Comparison of ENCODE assay signal across 8 mouse cellular contexts in the genomic region with DNA sequence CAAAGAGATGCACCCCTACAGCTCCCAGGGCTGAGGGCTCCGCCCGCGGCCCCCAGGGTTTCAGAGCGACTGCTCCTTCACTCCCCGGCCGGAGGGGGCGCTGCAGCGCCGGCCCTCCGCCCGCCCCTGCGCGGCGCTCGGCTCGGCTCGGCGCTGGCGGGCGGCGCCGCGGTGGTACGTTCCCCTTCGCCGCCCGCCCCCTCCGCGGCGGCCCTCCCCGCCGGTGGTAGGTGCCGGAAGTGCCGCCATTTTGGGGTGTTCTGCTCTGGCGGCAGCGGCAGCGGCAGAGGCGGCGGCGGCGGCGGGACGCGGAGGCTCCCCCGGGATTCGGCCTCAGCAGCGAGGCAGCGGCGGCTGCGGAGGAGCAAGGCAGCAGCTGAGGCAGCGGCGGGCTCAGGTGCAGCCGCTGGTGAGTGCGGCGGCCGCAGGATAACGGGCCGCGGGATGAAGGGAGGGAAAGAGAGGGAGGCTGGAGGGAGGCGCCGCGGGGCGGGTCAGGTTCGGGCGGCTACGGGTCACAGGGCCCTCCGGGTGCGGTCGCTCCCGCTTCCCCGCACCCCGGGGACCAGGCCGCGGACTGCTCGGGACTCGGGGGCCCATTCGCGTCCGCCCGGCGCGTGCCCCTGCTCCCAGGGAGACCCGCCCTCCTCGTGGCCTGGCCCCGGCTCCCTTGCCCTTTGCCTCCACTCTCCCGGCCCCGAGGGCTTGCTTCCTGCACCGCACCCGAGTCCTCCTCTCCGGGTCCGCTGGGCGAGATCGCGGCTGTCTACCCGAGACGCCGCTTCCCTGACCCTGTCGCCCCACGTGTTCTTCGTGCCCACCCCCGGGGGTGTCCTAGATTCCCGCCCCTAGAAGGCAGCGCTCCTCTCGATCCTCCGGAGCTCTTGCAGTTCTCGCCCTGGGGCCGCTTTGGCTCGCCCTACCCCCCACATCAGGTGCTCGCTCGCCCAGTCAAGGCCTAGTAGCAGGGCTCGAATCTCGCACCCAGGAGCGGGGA. TPM values are rescaled to one million over a fixed set of nuclear protein-coding genes. Genes with fewer than 3 reads are reported as not detected.
A peak's percentile ranks its signal among the peaks of the same experiment; 100 is the strongest.
DNase-seq lines count a peak whose midpoint lies in the region; ATAC-seq and TF ChIP-seq lines count a peak whose summit lies in the region.

A gene (plus strand): TSS at position 150 of the 997 bp plus-strand sequence.

- peak within 1 kb of the TSS; percentile 98 for H3K9ac ChIP-seq in forebrain, embryonic 13.5 days
- peak within 1 kb of the TSS; percentile 92 for H3K9ac ChIP-seq in heart, postnatal 0 days (replicated peaks; ENCODE audit: low read depth, low read length)
- peak within 1 kb of the TSS; percentile 90 for H3K9ac ChIP-seq in neural tube, embryonic 14.5 days (replicated peaks; ENCODE audit: low read depth, low read length)

- peak; percentile 98 for ATAC-seq in forebrain, embryonic 13.5 days
- peak; percentile 98 for ATAC-seq in heart, postnatal 0 days (ENCODE audit: insufficient read depth, low read depth)
- ATAC-seq in neural tube, embryonic 14.5 days (ENCODE audit: low read depth) = peak; percentile 96

- under 1% methylated on average over 90 of the region's 113 CpGs for WGBS in forebrain, embryonic 13.5 days
- under 1% methylated on average over 90 of the region's 113 CpGs for WGBS in heart, postnatal 0 days
- WGBS in neural tube, embryonic 14.5 days = under 1% methylated on average over 80 of the region's 113 CpGs

- no peak for TF ChIP-seq CTCF in E14TG2a.4 (conservative IDR thresholded peaks at IDR 0.05; ENCODE audit: low read length)
- TF ChIP-seq CTCF in heart, postnatal 0 days (IDR thresholded peaks at IDR 0.05; ENCODE audit: low read depth) = peak; percentile 38

- peak within 1 kb of the TSS; percentile 95 for H3K27ac ChIP-seq in forebrain, embryonic 13.5 days
- H3K27ac ChIP-seq in heart, postnatal 0 days (ENCODE audit: low read depth) = peak within 1 kb of the TSS; percentile 92
- peak within 1 kb of the TSS; percentile 92 for H3K27ac ChIP-seq in neural tube, embryonic 14.5 days (ENCODE audit: low read depth, low read length)

- H3K4me2 ChIP-seq in forebrain, embryonic 13.5 days = peak within 1 kb of the TSS; percentile 71
- peak within 1 kb of the TSS; percentile 87 for H3K4me2 ChIP-seq in heart, postnatal 0 days (ENCODE audit: low read depth, low read length)
- peak within 1 kb of the TSS; percentile 77 for H3K4me2 ChIP-seq in neural tube, embryonic 14.5 days (ENCODE audit: low read depth, low read length)

- peak; percentile 76 for DNase-seq in c-Kit-positive CD71-positive TER-119-positive erythroid progenitor cells, embryonic 14.5 days (ENCODE audit: low spot score)
- peak; percentile 90 for DNase-seq in heart, postnatal 0 days (ENCODE audit: low spot score)
- DNase-seq in kidney, postnatal 4 days = peak; percentile 86 to 92
- peak; percentile 78 to 85 for DNase-seq in lung, adult 18-20 months
- peak; percentile 86 for DNase-seq in testis, postnatal 10 days (ENCODE audit: low spot score)

- peaks cover 35% of the 10 kb centered on the region; the same call in 1 of the 2 replicates for H3K36me3 ChIP-seq in E14TG2a.4 (ENCODE audit: insufficient read depth, low read length)
- no peaks in the 10 kb centered on the region for H3K36me3 ChIP-seq in forebrain, embryonic 13.5 days (ENCODE audit: poor library complexity, severe bottlenecking)
- H3K36me3 ChIP-seq in heart, postnatal 0 days (replicated peaks; ENCODE audit: control insufficient read depth, insufficient read depth, low read length) = no peaks in the 10 kb centered on the region
- H3K36me3 ChIP-seq in neural tube, embryonic 14.5 days (ENCODE audit: control insufficient read depth, insufficient read depth, low read length) = no peaks in the 10 kb centered on the region

- peak within 1 kb of the TSS; percentile 98 for H3K4me3 ChIP-seq in E14TG2a.4 (replicated peaks; ENCODE audit: low read length)
- peak within 1 kb of the TSS; percentile 99 for H3K4me3 ChIP-seq in forebrain, embryonic 13.5 days
- peak within 1 kb of the TSS; percentile 98 for H3K4me3 ChIP-seq in heart, postnatal 0 days (ENCODE audit: low read depth, low read length)
- H3K4me3 ChIP-seq in neural tube, embryonic 14.5 days (ENCODE audit: low read depth, low read length) = peak within 1 kb of the TSS; percentile 97

- no peak for TF ChIP-seq EP300 in heart, postnatal 0 days (IDR thresholded peaks at IDR 0.05; ENCODE audit: low read depth)

- no peaks in the 10 kb centered on the region for H3K9me3 ChIP-seq in E14TG2a.4 (ENCODE audit: low read length)
- no peaks in the 10 kb centered on the region for H3K9me3 ChIP-seq in forebrain, embryonic 13.5 days (replicated peaks)
- no peaks in the 10 kb centered on the region for H3K9me3 ChIP-seq in heart, postnatal 0 days (replicated peaks; ENCODE audit: control insufficient read depth, low read length)
- no peaks in the 10 kb centered on the region for H3K9me3 ChIP-seq in neural tube, embryonic 14.5 days (ENCODE audit: control insufficient read depth, low read length)

- peaks cover 57% of the 10 kb centered on the region for H3K4me1 ChIP-seq in E14TG2a.4 (replicated peaks; ENCODE audit: low read depth, low read length)
- peaks cover 39% of the 10 kb centered on the region for H3K4me1 ChIP-seq in forebrain, embryonic 13.5 days
- H3K4me1 ChIP-seq in heart, postnatal 0 days (ENCODE audit: control insufficient read depth, insufficient read depth) = peaks cover 19% of the 10 kb centered on the region
- peaks cover 26% of the 10 kb centered on the region for H3K4me1 ChIP-seq in neural tube, embryonic 14.5 days (ENCODE audit: control insufficient read depth, insufficient read depth, low read length)

- no peaks in the 10 kb centered on the region for H3K27me3 ChIP-seq in E14TG2a.4 (ENCODE audit: insufficient read depth, low read length)
- H3K27me3 ChIP-seq in forebrain, embryonic 13.5 days = no peaks in the 10 kb centered on the region
- no peaks in the 10 kb centered on the region for H3K27me3 ChIP-seq in heart, postnatal 0 days (ENCODE audit: control insufficient read depth, insufficient read depth, low read length)
- H3K27me3 ChIP-seq in neural tube, embryonic 14.5 days (ENCODE audit: control insufficient read depth, insufficient read depth, low read length) = no peaks in the 10 kb centered on the region

RNA-seq across cellular contexts. Expression of the gene that starts here (rescaled TPM):
- 132 and 138 TPM in 2 replicates for polyA plus RNA-seq in forebrain, embryonic 13.5 days (2015; fragmentation: Nextera tagmentation; extraction: Ambion mirVana)
- 85.6 and 113 TPM in 2 replicates for total RNA-seq in heart, postnatal 0 days (2014; rRNA removed; ENCODE audit: low replicate concordance)
- 63.9 and 72.6 TPM in 2 replicates for polyA plus RNA-seq in heart, postnatal 0 days (2015; fragmentation: Nextera tagmentation; extraction: Ambion mirVana)
- 77.6 and 80.8 TPM in 2 replicates for polyA plus RNA-seq in neural tube, embryonic 14.5 days (2014; fragmentation: Nextera tagmentation; extraction: Ambion mirVana)

Comparison
In these comparisons a context has a peak if more than half of its experiments do, and no peak if none do; other contexts are left out.
1. Peak in every context shown above with its lines: DNase-seq, ATAC-seq, H3K4me3 ChIP-seq and H3K27ac ChIP-seq.